In genomic region chr7:99946356-99946755, GRCm38 (mm10) we compare ENCODE assay signal across 22 mouse cellular contexts. TPM values are rescaled to one million over a fixed set of nuclear protein-coding genes. Genes with fewer than 3 reads are reported as not detected.
DNase-seq lines count a peak whose midpoint lies in the region; ATAC-seq lines count a peak whose summit lies in the region.
"Had no signal": no experiment of that assay in that cellular context is flagged by ENCODE, and none has a peak within 500 bp of the region (broad histone marks: within the 10 kb centered on the region; RNA-seq: fewer than 3 reads in every experiment).

No protein-coding gene starts in this region.

- no peak for DNase-seq in frontal cortex, postnatal 36 days (ENCODE audit: low spot score in 2 of 2)
- DNase-seq in lung, postnatal 25 days (ENCODE audit: low spot score), result peak; percentile 24
- DNase-seq in lung, postnatal 14 days, result no peak
- no peak for DNase-seq in ovary, adult 18-20 months (ENCODE audit: low spot score)
- no peak for DNase-seq in forebrain, embryonic 10.5 days (ENCODE audit: extremely low spot score, low spot score)
- DNase-seq: adrenal gland, adult 8-10 months; cerebellum, adult 8-10 months; gastrocnemius, postnatal 14 days; layer of hippocampus, adult 9-11 months; right cerebral cortex, postnatal 14 days had no signal

- H3K36me3 ChIP-seq in forebrain, embryonic 10.5 days (replicated peaks), result peaks cover 87% of the 10 kb centered on the region

- 0 out of 2 replicates have a peak, but pooled peaks cover 3% of the 10 kb centered on the region for H3K9me3 ChIP-seq in forebrain, embryonic 10.5 days
- H3K9me3 ChIP-seq: embryonic facial prominence, embryonic 15.5 days; limb, embryonic 15.5 days; lung, embryonic 15.5 days had no signal

- WGBS in forebrain, embryonic 10.5 days, result 90% methylated on average over 4 of the region's 4 CpGs

- H3K27me3 ChIP-seq in forebrain, embryonic 10.5 days (ENCODE audit: poor library complexity, severe bottlenecking), result no peaks in the 10 kb centered on the region
- H3K27me3 ChIP-seq: embryonic facial prominence, embryonic 15.5 days; heart, embryonic 12.5 days; limb, embryonic 15.5 days; lung, embryonic 15.5 days had no signal

- ATAC-seq in frontal cortex, adult (ENCODE audit: low TSS enrichment), result 0 out of 2 replicates have a peak, but pooled peaks have one; percentile 17
- peak; percentile 51 for ATAC-seq in CD4-positive, CD25-positive, alpha-beta regulatory T cell, adult 4 months
- peak; percentile 61 for ATAC-seq in inflammation-experienced regulatory T-cells, adult 6 months
- ATAC-seq: forebrain, embryonic 14.5 days; intestine, embryonic 16.5 days had no signal

- H3K27ac ChIP-seq in forebrain, embryonic 10.5 days, result no peak overlapping the region
- H3K27ac ChIP-seq: embryonic facial prominence, embryonic 15.5 days; hindbrain, embryonic 10.5 days; kidney, postnatal 0 days; limb, embryonic 15.5 days; lung, embryonic 15.5 days; midbrain, embryonic 10.5 days had no signal

- H3K4me1 ChIP-seq in forebrain, embryonic 10.5 days, result no peaks in the 10 kb centered on the region
- H3K4me1 ChIP-seq: embryonic facial prominence, embryonic 15.5 days; heart, embryonic 12.5 days; hindbrain, embryonic 10.5 days; limb, embryonic 15.5 days; lung, embryonic 15.5 days; midbrain, embryonic 10.5 days had no signal

- H3K4me3 ChIP-seq in forebrain, embryonic 10.5 days, result no peak overlapping the region
- H3K4me3 ChIP-seq: embryonic facial prominence, embryonic 15.5 days; heart, embryonic 12.5 days; hindbrain, embryonic 10.5 days; limb, embryonic 15.5 days; lung, embryonic 15.5 days; midbrain, embryonic 10.5 days had no signal

RNA-seq across cellular contexts. Expression of gene Rnf169, which starts 33.9 kb away (rescaled TPM):
- 1 to 10 TPM; 6.2 to 9.5 TPM for polyA plus RNA-seq in CD4-positive, CD25-positive, alpha-beta regulatory T cell, adult 4 months (2017; shearing (Covaris generic))
- 10 to 100 TPM in 1 of 3 experiments, 1 to 10 TPM in 2; 5.3 to 10.6 (median 8.4) TPM for polyA plus RNA-seq in inflammation-experienced regulatory T-cells, adult 6 months (2017; shearing (Covaris generic))
- polyA plus RNA-seq in forebrain, embryonic 10.5 days (2016; fragmentation: Nextera tagmentation; extraction: Ambion mirVana), result 4.1 and 4.2 TPM in 2 replicates

RNA-seq across cellular contexts. Expression of gene Chrdl2, which starts 59.6 kb away (rescaled TPM):
- not detected for polyA plus RNA-seq in CD4-positive, CD25-positive, alpha-beta regulatory T cell, adult 4 months (2017; shearing (Covaris generic))
- polyA plus RNA-seq in inflammation-experienced regulatory T-cells, adult 6 months (2017; shearing (Covaris generic)), result not detected
- 0.41 and 0.48 TPM in 2 replicates for polyA plus RNA-seq in forebrain, embryonic 10.5 days (2016; fragmentation: Nextera tagmentation; extraction: Ambion mirVana)
- polyA plus RNA-seq: forebrain, embryonic 14.5 days; lung, embryonic 15.5 days had no signal
